Mouse (Mus musculus) CH12.LX (cell line): Measurements from ENCODE around the gene Slc38a9.

Source experiments
- CTCF ChIP-seq, 2 experiments: IDR thresholded peaks in 1 of 2; conservative IDR thresholded peaks in 1 of 2; 2 replicates each; pipeline ENCODE4 v1.5.1; 2011 to 2012; ENCODE audit warnings: low read depth in 2 of 2, low read length in 2 of 2, improper control_type of control experiment in 1 of 2, inconsistent platforms in 1 of 2, mild to moderate bottlenecking in 1 of 2, moderate library complexity in 1 of 2
- ETS1 ChIP-seq: conservative IDR thresholded peaks from 2 replicates; pipeline ENCODE4 v1.6.1; 2012; ENCODE audit warnings: low read depth, mild to moderate bottlenecking, inconsistent platforms, low read length, improper control_type of control experiment, moderate library complexity
- HCFC1 ChIP-seq: IDR thresholded peaks from 2 replicates; pipeline ENCODE4 v1.6.1; 2012; ENCODE audit warnings: low read depth, mild to moderate bottlenecking, inconsistent platforms, low read length, improper control_type of control experiment
- KAT2A ChIP-seq: IDR thresholded peaks from 2 replicates; pipeline ENCODE4 v1.6.1; 2012; ENCODE audit warnings: low read length, improper control_type of control experiment, inconsistent platforms; ENCODE audit not compliant: insufficient replicate concordance
- MAX ChIP-seq: IDR thresholded peaks from 2 replicates; pipeline ENCODE4 v1.6.1; 2011; ENCODE audit warnings: low read length, improper control_type of control experiment
- POLR2A ChIP-seq: IDR thresholded peaks from 2 replicates; pipeline ENCODE4 v1.6.1; 2011; ENCODE audit warnings: low read depth, mild to moderate bottlenecking, improper control_type of control experiment, low read length
- TBP ChIP-seq: conservative IDR thresholded peaks from 2 replicates; pipeline ENCODE4 v1.6.1; 2011; ENCODE audit warnings: low read depth, low read length, improper control_type of control experiment
- TCF12 ChIP-seq: IDR thresholded peaks from 2 replicates; pipeline ENCODE4 v1.6.1; 2014; ENCODE audit warnings: low read depth, mild to moderate bottlenecking, inconsistent platforms, low read length, improper control_type of control experiment
- USF1 ChIP-seq: IDR thresholded peaks from 2 replicates; pipeline ENCODE4 v1.6.1; 2014; ENCODE audit warnings: low read depth, mild to moderate bottlenecking, inconsistent platforms, low read length, improper control_type of control experiment
- ZMIZ1 ChIP-seq: IDR thresholded peaks from 2 replicates; pipeline ENCODE4 v1.6.1; 2012; ENCODE audit warnings: low read depth, mild to moderate bottlenecking, inconsistent platforms, low read length, improper control_type of control experiment
- ZNF384 ChIP-seq: IDR thresholded peaks from 2 replicates; pipeline ENCODE4 v1.6.1; 2012; ENCODE audit warnings: low read depth, low read length, improper control_type of control experiment, inconsistent platforms

GRCm38 (mm10) chr13:112635174-112635837 is 25.2 kb upstream of the Slc38a9 start:
- TF ChIP-seq CTCF (conservative IDR thresholded peaks at IDR 0.05 in 1 of 2, IDR thresholded peaks at IDR 0.05 in 1 of 2; ENCODE audit: low read depth in 2 of 2, low read length in 2 of 2), result no peak
- no peak for TF ChIP-seq USF1
- no peak for TF ChIP-seq POLR2A
- no peak for TF ChIP-seq TCF12
- TF ChIP-seq TBP, result no peak
- TF ChIP-seq ETS1, result no peak
- TF ChIP-seq KAT2A, result no peak
- TF ChIP-seq ZNF384, result no peak
- no peak for TF ChIP-seq HCFC1
- no peak for TF ChIP-seq MAX
- TF ChIP-seq ZMIZ1, result no peak
